Mouse (Mus musculus): ENCODE measurements at regions not wholly inside any gene's neighbourhood (a gene's known extent, or its start where the extent isn't known, plus 50 kb on each side); places are given as distances from the start of the nearest gene placed in this dataset.

DNA sequence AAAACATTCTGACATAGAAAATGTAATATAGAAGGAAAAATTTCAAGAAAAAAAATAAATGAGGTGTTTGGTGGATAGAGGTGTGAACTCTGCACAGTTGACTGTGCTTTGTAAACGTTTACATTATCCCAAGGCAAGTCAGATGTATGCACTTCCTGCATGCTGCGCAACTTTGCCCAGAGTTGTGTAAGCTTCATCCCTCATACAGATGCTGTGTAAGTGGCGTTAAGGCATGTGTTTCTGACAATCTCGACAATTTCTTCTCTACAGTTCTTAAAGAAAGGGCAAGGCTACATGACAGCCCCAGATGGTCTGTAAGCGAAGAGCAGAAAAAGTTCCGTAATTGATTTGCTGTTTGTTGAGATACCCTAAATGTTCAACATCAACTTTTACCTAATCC lies 476.6 kb upstream of the Pitx2 start:
- no peak for DNase-seq (ENCODE audit: low spot score in 2 of 2)

GRCm38 (mm10) chr3:128720276-128720675 lies 479.4 kb upstream of the Pitx2 start:
- no peak for DNase-seq (ENCODE audit: low spot score in 2 of 2)

GRCm38 (mm10) chr3:128719226-128719625 lies 480.5 kb upstream of the Pitx2 start:
- DNase-seq (ENCODE audit: low spot score in 2 of 2): no peak

GRCm38 (mm10) chr3:128707270-128707669 lies 492.4 kb upstream of the Pitx2 start:
- DNase-seq (ENCODE audit: low spot score in 2 of 2): no peak

DNA sequence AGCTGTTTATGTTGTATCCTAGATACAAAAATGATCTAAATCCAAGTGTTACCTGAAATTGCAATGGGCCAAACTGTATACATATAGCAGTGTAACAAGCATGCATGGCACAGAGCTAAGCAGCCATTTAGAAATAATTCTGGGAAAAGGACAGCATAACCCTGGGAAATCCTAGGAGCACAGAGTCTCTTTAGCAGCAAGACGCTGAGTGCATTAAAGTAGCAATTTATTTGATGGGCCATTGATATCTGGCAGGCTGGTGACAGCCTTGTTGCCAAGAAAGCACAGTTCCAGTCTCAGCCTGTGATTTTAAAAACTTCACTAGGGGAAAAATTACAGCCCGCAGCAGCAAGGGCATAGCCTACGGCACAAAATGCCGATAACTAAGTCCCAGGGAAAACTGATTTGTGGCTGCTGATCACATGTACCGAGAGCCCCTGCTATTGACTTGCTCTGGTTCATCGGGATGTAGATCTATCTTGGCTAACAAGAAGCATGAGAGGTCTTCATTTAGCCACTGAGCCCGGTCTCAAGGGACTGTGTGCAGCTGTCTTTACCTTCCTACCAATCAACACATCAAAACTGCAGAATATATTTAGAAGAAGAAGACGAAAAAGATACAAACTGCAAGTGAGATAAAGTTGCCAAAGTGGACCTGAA lies 531.1 kb upstream of the Pitx2 start:
- no peak for DNase-seq (ENCODE audit: low spot score in 2 of 2)

DNA sequence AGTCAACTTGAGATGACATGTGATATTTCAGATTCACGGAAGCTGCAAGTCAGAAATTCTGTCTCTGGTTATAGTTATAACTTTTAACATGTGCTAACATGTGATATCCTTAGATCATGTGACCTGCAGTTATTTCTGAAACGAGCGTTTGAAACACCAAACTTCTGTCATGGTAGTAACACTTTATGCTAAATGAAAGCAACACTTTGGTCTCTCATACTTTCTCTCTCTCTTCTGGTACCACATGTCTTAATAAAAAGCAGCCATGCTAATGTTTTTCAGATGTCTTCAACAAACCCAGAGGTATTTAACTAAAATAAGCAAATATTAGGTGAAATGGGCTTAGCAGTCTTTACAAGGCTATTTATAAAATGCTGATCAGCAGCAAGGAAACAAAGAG lies 534.5 kb upstream of the Pitx2 start:
- no peak for DNase-seq (ENCODE audit: low spot score in 2 of 2)

GRCm38 (mm10) chr3:128636960-128637755 lies 562.5 kb upstream of the Pitx2 start:
- DNase-seq (ENCODE audit: low spot score in 2 of 2): no peak

- DNase-seq (ENCODE audit: low spot score in 2 of 2): no peak
Measured at GRCm38 (mm10) chr3:128627696-128628095, 572.0 kb upstream of the Pitx2 start.

- DNase-seq (ENCODE audit: low spot score in 2 of 2): no peak
Measured at GRCm38 (mm10) chr3:128616675-128617074, 583.0 kb upstream of the Pitx2 start.

DNA sequence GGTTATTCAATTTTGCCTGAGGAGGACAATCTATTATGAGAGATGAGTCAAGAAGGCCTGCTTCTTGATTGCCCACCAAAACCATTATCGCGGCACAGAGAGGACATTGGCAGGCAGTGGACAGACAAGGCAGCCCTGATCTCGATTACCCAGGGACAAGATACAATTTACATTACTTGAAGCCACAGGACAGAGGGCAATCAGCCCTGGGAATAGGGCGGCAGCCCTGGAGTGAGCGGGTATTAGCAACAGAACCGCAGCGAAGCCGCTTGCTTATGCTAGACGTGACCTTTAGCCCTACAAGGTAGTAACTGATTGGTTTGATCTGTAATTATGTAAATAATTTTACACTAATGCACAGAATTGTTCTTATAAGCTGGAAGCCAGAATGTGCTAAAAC lies 586.0 kb upstream of the Pitx2 start:
- DNase-seq (ENCODE audit: low spot score in 2 of 2): no peak

- DNase-seq (ENCODE audit: low spot score in 2 of 2): no peak
Measured at GRCm38 (mm10) chr3:128610731-128611130, 588.9 kb upstream of the Pitx2 start.

DNA sequence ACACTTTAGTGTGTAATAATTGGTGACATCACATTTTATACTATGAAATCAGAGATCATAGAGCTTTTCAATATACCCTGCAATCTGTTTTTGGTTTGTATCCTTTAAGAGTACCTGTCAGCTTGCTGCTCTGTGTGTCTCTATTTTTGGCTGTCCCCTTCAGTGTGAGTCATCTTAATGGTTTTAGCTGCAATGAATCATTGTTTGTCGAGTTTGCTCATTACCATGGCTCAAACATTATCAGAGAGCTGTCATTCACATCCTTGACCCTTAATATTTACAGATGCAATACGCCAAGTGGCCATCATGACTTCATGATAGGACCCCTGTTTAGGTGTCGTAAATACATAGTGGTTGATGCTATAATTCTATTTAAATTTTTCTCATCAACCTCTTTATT lies 591.0 kb upstream of the Pitx2 start:
- no peak for DNase-seq (ENCODE audit: low spot score in 2 of 2)

GRCm38 (mm10) chr3:128575339-128576129 lies 624.1 kb upstream of the Pitx2 start:
- DNase-seq (ENCODE audit: low spot score in 2 of 2): no peak

- DNase-seq (ENCODE audit: low spot score in 2 of 2): no peak
Measured at GRCm38 (mm10) chr3:128570551-128570950, 629.1 kb upstream of the Pitx2 start.

GRCm38 (mm10) chr3:128565386-128565785 lies 634.3 kb upstream of the Pitx2 start:
- no peak for DNase-seq (ENCODE audit: low spot score in 2 of 2)

GRCm38 (mm10) chr3:128546416-128547327 lies 650.5 kb upstream of the Fam241a start:
- DNase-seq (ENCODE audit: low spot score in 2 of 2): no peak

DNA sequence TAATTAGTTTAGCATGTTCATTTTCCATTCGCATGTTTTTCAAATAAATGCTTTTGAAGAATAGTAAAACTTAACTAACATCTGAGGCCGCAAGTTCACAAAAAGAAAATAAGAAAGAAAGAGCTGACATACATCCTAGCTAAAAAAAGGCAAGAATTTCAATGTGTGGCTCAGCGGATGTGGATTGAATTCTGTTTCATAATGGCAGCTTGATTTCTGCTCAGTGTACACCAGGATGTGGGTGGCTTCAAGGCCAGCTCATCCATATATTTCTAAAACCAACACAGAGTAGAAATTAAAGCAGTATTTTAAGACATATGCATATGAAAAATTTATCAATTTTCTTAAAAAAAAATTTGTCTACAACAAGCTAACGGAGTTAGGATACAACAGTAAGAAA lies 629.3 kb upstream of the Fam241a start:
- DNase-seq (ENCODE audit: low spot score in 2 of 2): no peak

DNA sequence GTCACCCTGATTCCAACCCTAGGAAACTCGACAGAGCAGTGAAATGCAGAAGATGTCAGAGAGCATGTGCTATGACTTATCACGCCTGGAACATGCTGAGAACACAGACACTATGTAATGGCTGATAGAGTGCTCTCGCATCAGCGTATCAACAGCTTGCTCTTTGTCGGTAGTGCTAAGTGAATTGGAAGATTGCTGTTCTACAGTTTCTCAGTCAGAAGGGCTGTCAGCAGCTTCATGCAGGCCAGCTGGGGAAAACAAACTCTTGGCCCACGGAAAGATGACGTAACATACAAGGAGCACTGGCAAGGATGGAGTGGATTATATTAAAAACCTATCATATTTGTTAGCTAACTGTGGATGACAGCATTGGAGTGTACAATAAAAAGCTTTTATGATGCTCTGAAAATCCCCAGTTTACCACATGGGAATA lies 624.6 kb upstream of the Fam241a start:
- no peak for DNase-seq (ENCODE audit: low spot score in 2 of 2)

- DNase-seq (ENCODE audit: low spot score in 2 of 2): no peak
Measured at GRCm38 (mm10) chr3:128519913-128520316, 623.8 kb upstream of the Fam241a start.

DNA sequence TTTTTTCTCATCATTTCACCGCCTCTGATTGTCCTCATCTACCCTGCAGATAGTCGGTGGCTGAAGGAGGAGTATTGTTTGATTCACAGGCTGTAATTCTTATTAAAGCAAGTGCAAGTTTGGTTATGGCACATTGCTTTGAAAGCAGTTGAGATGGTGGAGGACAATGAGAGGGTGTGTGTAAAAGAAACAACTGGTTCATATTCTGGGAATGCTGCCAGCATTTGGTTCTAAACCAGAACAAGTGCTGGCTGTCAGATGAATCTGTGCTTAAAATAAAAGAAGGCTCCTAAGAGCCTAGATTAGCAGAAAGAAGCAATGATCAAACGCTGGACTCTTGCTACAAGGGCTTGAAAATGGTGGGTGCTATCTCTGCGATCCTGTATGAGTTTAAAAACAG lies 622.7 kb upstream of the Fam241a start:
- DNase-seq (ENCODE audit: low spot score in 2 of 2): no peak

GRCm38 (mm10) chr3:128471111-128471510 lies 575.0 kb upstream of the Fam241a start:
- no peak for DNase-seq (ENCODE audit: low spot score in 2 of 2)

Measured in spleen, postnatal 14 days (tissue).